Mouse (Mus musculus) adipose tissue, adult 10 weeks (tissue): ENCODE measurements around the gene 9930111J21Rik2. TPM values are rescaled to one million over a fixed set of nuclear protein-coding genes. Genes with fewer than 3 reads are reported as not detected.

ENCODE experiments used
- polyA plus RNA-seq: library from polyadenylated mRNA; stranded (reverse); fragments of 350-450 nt; fragmentation: Illumina TruSeq; extraction: RNeasy Lipid Tissue Mini Kit (QIAGEN cat#74804); gene quantifications from one replicate; pipeline ENCODE4 v1.2.3, GENCODE M21; 2014; ENCODE audit warnings: low read depth, low replicate concordance

Gene 9930111J21Rik2
- 4.0 TPM for polyA plus RNA-seq

DNA sequence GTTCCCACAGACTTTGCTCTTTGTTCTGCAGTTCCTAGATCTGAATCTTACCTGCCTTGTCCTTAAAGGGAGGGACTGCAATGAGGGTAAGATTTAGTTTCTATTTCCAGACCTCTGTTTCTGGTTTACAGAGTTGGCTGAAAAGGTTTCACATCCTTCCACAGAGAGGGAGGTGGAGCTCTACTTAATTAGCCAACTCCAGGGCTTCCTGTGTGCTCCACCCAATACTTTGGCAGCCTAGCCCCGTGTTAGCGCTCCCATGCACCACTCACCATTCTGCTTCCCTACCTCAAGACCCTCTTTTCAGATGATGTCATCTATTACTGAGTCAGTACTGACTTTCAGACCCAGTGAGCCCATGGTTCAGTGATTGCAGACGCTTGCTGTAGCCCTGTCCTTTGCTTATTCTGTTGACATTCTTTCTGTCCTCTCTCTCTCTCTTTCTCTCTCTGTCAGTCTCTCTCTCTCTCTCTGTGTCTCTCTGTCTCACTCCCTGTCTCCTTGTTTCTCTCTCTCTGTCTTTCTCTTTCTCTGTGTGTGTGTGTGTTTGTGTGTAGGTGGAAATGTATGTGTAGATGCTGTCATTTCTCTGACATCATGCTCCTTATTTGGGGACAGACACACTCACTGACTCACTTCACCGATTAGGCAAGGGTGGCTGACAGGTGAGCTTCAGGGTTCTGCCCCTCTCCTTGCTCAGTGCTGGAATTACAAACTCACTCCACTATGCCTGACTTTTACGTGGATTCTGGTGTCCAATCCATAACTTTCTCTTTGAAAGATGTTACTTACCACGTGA lies at the start of gene 9930111J21Rik2:
Gene 9930111J21Rik2, minus strand, starts transcription at position 150 of the 799 bp plus-strand sequence.

DNA sequence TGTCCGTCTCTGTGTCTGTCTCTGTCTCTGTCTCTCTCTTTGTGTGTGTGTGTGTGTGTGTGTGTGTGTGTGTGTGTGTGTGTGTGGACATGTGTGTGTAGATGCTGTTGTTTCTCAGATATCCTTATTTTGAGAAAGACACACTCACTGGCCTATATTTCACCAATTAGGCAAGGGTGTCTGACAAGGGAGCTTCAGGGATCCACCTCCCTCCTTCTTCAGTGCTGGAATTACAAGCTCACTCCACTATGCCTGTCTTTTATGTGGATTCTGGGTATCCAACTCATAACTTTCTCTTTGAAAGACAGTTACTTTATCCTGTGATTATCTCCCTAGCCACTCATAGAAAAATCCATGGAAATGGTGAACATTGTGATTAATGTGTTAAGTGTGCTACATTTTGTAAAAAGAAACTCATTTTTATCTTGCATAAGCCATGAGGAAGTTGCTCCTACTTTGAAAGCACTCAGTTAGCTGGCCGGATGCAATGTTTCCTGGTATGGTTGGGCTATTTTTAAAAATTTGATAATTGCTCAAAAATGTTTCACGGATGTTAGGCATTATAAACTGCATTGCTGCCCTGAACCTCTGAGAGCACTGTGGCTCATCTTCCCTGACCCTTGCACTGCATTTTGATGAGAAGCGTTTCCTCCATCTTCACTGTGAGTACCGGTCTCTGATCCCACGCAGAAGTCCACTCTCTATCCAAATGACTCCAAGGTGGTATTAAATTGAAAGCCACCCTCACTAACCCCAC lies 25.1 kb upstream of the 9930111J21Rik2 start, which contains the start of gene Ifi47:
Gene Ifi47, plus strand, starts transcription at position 587 of the 757 bp plus-strand sequence.

DNA sequence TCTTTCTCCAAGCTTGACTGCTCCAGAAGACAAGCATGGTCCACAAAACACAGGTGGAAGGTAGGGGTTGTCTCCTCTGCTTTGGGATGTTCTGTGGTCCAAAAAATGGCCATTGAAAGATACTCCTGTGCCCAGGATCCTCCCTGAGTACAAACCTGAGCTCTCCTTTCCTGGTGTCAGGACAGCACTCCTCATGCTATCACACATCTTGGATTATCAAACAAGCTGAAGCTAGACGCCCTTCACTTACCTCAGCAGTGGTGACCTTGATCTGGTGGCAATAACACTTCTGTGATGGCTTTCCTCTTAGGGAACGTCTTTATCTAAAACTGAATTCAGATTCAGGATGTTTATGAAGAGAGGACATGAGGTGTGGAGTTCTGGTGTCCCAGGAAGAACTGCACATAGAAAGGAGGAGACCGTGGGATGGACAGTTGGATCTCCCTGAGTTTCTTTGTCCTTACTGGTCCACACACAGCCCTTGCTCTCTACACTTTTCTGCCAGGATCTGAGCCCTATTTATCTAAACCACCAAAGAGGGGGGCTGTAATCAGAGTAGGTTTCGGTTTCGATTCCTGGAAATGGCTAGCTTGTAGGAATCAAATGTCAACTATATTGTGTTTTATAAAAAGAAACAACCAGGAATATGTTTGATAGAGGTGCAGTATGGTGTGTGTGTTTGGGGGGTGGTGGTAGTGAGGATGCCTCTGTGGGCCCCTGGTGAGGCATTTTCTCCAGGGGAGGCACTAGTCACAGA lies 12.8 kb upstream of the 9930111J21Rik2 start, which contains the start of gene Tgtp2:
Gene Tgtp2, minus strand, starts transcription at position 494 of the 757 bp plus-strand sequence.

DNA sequence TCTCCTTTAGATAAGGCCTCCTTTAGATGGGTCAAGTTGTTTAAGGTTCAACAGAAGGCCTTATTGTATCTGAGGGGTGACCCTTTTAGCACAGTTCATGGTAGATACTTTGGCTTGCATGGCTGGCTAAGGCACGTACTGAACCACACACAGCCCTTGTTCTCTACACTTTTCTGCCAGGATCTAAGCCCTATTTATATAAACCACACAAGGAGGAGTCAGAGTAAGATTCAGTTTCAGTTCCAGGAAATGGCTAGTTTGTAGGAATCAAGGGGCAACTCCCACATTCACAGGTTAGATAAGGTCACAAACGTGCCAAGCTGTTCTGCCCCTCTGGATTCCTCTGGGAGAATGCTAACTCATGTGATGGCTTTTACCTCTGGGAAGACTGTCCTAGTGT lies 57.0 kb downstream of the 9930111J21Rik2 start, which contains the start of gene Tgtp1:
Gene Tgtp1, minus strand, starts transcription at position 155 of the 400 bp plus-strand sequence.

DNA sequence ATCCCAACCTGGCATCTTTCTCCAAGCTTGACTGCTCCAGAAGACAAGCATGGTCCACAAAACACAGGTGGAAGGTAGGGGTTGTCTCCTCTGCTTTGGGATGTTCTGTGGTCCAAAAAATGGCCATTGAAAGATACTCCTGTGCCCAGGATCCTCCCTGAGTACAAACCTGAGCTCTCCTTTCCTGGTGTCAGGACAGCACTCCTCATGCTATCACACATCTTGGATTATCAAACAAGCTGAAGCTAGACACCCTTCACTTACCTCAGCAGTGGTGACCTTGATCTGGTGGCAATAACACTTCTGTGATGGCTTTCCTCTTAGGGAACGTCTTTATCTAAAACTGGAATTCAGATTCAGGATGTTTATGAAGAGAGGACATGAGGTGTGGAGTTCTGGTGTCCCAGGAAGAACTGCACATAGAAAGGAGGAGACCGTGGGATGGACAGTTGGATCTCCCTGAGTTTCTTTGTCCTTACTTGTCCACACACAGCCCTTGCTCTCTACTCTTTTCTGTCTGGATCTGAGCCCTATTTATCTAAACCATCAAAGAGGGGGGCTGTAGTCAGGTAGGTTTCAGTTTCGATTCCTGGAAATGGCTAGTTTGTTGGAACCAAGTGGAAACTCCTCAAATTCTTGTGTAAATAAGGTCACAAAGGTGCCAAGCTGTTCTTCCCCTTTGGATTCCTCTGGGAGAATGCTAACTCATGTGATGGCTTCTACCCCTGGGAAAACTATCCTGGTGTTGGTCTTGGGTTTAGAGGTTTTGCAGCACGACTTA lies 59.1 kb downstream of the 9930111J21Rik2 start, which contains the start of gene Gm12185:
Gene Gm12185, minus strand, starts transcription at position 487 of the 781 bp plus-strand sequence.

DNA sequence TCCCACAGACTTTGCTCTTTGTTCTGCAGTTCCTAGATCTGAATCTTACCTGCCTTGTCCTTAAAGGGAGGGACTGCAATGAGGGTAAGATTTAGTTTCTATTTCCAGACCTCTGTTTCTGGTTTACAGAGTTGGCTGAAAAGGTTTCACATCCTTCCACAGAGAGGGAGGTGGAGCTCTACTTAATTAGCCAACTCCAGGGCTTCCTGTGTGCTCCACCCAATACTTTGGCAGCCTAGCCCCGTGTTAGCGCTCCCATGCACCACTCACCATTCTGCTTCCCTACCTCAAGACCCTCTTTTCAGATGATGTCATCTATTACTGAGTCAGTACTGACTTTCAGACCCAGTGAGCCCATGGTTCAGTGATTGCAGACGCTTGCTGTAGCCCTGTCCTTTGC lies 71.8 kb downstream of the 9930111J21Rik2 start, which contains the start of gene 9930111J21Rik1:
Gene 9930111J21Rik1, minus strand, starts transcription at position 148 of the 400 bp plus-strand sequence.

DNA sequence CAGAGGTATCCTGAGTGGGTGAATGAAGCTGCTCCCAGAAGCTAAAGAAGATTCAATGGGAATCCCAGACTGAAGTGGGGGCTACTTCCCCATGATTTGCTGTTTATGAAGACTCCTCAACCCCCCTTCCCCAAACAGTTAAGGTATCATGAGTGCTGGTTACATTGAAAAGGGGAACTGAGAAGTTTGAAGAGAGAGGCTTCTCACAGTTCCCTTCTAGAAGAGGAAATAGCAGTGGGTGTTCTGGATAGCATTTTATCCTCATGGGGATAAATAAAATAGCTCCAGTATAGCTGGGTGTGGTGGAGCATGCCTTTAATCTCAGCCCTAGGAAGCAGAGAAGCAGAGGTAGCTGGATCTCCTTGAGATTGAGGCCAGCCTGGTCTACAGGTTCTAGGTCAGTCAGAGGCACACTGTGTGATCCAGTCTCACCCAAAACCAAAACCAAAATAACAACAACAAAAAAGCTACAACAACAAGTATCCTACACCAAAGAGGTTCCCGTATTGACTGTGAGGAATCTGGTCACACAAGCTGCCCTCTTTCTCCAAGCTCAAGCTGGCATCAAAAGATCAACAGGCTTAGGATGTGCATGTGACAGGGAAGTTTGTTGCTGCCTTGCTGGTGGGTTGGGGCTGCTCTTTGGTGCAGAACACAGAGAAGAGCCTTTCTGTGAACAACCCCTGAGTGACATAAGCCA lies 72.7 kb downstream of the 9930111J21Rik2 start, which contains the start of gene Olfr56:
Gene Olfr56, plus strand, starts transcription at position 650 of the 700 bp plus-strand sequence.

Other genes starting within 250 kb of the 9930111J21Rik2 start
- gene Trim41, start 233.9 kb downstream of the 9930111J21Rik2 start, polyA plus RNA-seq, result 40.1 TPM
- gene Trim7, start 225.1 kb downstream of the 9930111J21Rik2 start, polyA plus RNA-seq, result 18.8 TPM
- 11.4 TPM for gene Gm12184, start 224.6 kb downstream of the 9930111J21Rik2 start, polyA plus RNA-seq
- 23.5 TPM for gene Irgm1, start 179.6 kb downstream of the 9930111J21Rik2 start, polyA plus RNA-seq
- gene Gm5431, start 149.0 kb downstream of the 9930111J21Rik2 start, polyA plus RNA-seq, result 1.8 TPM
- 2.4 TPM for gene Psme2b, start 105.1 kb downstream of the 9930111J21Rik2 start, polyA plus RNA-seq
- gene Olfr56, start 72.4 kb downstream of the 9930111J21Rik2 start, polyA plus RNA-seq, result 0.92 TPM
- 1.5 TPM for gene 9930111J21Rik1, start 71.8 kb downstream of the 9930111J21Rik2 start, polyA plus RNA-seq
- 0.30 TPM for gene Gm12185, start 59.0 kb downstream of the 9930111J21Rik2 start, polyA plus RNA-seq
- gene Tgtp1, start 57.1 kb downstream of the 9930111J21Rik2 start, polyA plus RNA-seq, result 9.5 TPM
- 14.4 TPM for gene Tgtp2, start 13.0 kb upstream of the 9930111J21Rik2 start, polyA plus RNA-seq
- 10.8 TPM for gene Ifi47, start 25.3 kb upstream of the 9930111J21Rik2 start, polyA plus RNA-seq
- 0.45 TPM for gene Olfr1396, start 63.6 kb upstream of the 9930111J21Rik2 start, polyA plus RNA-seq
- not detected for gene Olfr1395, start 91.0 kb upstream of the 9930111J21Rik2 start, polyA plus RNA-seq
- gene Olfr1394, start 103.1 kb upstream of the 9930111J21Rik2 start, polyA plus RNA-seq, result not detected
- gene Btnl9, start 135.9 kb upstream of the 9930111J21Rik2 start, polyA plus RNA-seq, result 21.1 TPM
- gene Zfp62, start 152.1 kb upstream of the 9930111J21Rik2 start, polyA plus RNA-seq, result 16.9 TPM
- gene Mgat1, start 192.9 kb upstream of the 9930111J21Rik2 start, polyA plus RNA-seq, result 47.8 TPM
- gene Olfr1393, start 227.1 kb upstream of the 9930111J21Rik2 start, polyA plus RNA-seq, result 0.10 TPM
- 0.11 TPM for gene Olfr1392, start 234.0 kb upstream of the 9930111J21Rik2 start, polyA plus RNA-seq